Mouse (Mus musculus): Measurements from ENCODE around the gene Tatdn3. TPM values are rescaled to one million over a fixed set of nuclear protein-coding genes. Genes with fewer than 3 reads are reported as not detected.
A peak's percentile ranks its signal among the peaks of the same experiment; 100 is the strongest.

Gene Tatdn3
- polyA plus RNA-seq, 1 experiment = 23.8 TPM

DNA sequence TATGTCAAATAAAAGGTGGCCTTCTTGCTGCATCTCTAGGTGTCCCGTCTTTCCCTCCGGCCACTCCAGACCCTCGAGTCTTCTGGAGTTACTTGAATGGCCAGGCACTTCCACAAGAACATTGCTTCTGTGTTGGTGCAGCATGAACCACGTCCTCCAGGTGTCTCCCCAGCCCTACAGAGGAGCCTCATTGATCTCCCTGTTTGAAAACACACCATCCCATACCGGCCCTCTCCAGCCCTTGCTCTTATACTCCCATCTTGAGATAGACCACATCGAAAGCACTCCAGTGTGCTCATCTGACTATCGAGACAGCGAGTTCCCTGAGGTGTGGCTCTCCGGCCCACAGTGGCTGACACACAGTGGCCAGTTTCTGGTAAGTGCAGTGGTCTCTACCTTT is 32.3 kb upstream of the Tatdn3 start:
- no peak for DNase-seq (ENCODE audit: low read depth)
- peak; percentile 9; the same call in 1 of the 2 replicates for TF ChIP-seq CTCF (IDR thresholded peaks at IDR 0.05; ENCODE audit: borderline replicate concordance, extremely low read depth, insufficient read depth, insufficient read length)
- TF ChIP-seq POLR2A (IDR thresholded peaks at IDR 0.05; ENCODE audit: borderline replicate concordance, extremely low read depth, insufficient read depth, insufficient read length, poor library complexity, severe bottlenecking) = no peak

DNA sequence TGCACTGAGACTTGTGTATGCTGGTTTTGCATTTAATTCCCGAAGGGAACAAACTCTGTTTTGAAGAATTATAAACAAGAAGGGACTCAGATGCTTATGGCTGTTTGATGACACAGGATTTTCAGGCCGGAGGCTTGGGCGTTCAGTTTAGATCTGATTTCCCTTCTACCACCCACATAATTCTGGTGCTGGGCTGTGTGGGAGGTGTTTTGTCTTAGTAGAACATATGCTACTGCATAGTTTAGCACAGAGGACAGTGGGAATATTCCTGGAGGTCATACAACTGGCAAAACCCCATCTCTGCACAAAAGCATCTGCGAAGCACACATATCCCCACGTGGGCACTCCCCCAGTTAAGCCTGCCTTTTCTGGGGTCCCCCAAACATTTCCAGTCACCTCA is 30.8 kb upstream of the Tatdn3 start:
- DNase-seq (ENCODE audit: low read depth) = no peak
- no peak for TF ChIP-seq POLR2A (IDR thresholded peaks at IDR 0.05; ENCODE audit: borderline replicate concordance, extremely low read depth, insufficient read depth, insufficient read length, poor library complexity, severe bottlenecking)
- no peak for TF ChIP-seq CTCF (IDR thresholded peaks at IDR 0.05; ENCODE audit: borderline replicate concordance, extremely low read depth, insufficient read depth, insufficient read length)

- TF ChIP-seq CTCF (IDR thresholded peaks at IDR 0.05; ENCODE audit: borderline replicate concordance, extremely low read depth, insufficient read depth, insufficient read length) (no peak), POLR2A (IDR thresholded peaks at IDR 0.05; ENCODE audit: borderline replicate concordance, extremely low read depth, insufficient read depth, insufficient read length, poor library complexity, severe bottlenecking) (no peak)
- no peak for DNase-seq (ENCODE audit: low read depth)
Observed at GRCm38 (mm10) chr1:191092050-191092449, 29.3 kb upstream of the Tatdn3 start.

- no peak for TF ChIP-seq CTCF (IDR thresholded peaks at IDR 0.05; ENCODE audit: borderline replicate concordance, extremely low read depth, insufficient read depth, insufficient read length)
- TF ChIP-seq POLR2A (IDR thresholded peaks at IDR 0.05; ENCODE audit: borderline replicate concordance, extremely low read depth, insufficient read depth, insufficient read length, poor library complexity, severe bottlenecking) = no peak
- DNase-seq (ENCODE audit: low read depth) = no peak
Observed at GRCm38 (mm10) chr1:191089355-191089754, 26.6 kb upstream of the Tatdn3 start.

DNA sequence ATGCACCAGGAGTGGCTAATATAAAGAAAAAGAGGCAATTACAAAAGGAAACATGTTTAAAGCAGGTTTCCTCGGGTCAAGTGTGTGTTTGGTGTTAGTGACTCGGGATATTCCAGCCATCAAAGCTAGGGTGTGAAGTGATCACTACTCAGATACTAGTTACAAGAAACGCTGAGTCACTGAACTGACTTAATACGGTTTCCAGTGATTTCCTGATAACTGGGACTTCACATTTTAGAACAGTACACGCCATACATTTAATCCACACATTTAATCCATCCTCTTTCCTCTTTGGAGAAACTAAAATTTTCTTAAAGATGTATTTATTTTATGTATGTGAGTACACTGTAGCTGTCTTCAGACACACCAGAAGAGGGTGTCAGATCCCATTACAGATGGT is 25.2 kb upstream of the Tatdn3 start:
- TF ChIP-seq POLR2A (IDR thresholded peaks at IDR 0.05; ENCODE audit: borderline replicate concordance, extremely low read depth, insufficient read depth, insufficient read length, poor library complexity, severe bottlenecking) = no peak
- no peak for TF ChIP-seq CTCF (IDR thresholded peaks at IDR 0.05; ENCODE audit: borderline replicate concordance, extremely low read depth, insufficient read depth, insufficient read length)
- no peak for DNase-seq (ENCODE audit: low read depth)

- TF ChIP-seq CTCF (IDR thresholded peaks at IDR 0.05; ENCODE audit: borderline replicate concordance, extremely low read depth, insufficient read depth, insufficient read length) (no peak), POLR2A (IDR thresholded peaks at IDR 0.05; ENCODE audit: borderline replicate concordance, extremely low read depth, insufficient read depth, insufficient read length, poor library complexity, severe bottlenecking) (no peak)
- DNase-seq (ENCODE audit: low read depth) = no peak
Observed at GRCm38 (mm10) chr1:191086960-191087359, 24.2 kb upstream of the Tatdn3 start.

GRCm38 (mm10) chr1:191086304-191086878 is 23.7 kb upstream of the Tatdn3 start:
- no peak for DNase-seq (ENCODE audit: low read depth)
- TF ChIP-seq CTCF (IDR thresholded peaks at IDR 0.05; ENCODE audit: borderline replicate concordance, extremely low read depth, insufficient read depth, insufficient read length) (no peak), POLR2A (IDR thresholded peaks at IDR 0.05; ENCODE audit: borderline replicate concordance, extremely low read depth, insufficient read depth, insufficient read length, poor library complexity, severe bottlenecking) (no peak)

- TF ChIP-seq POLR2A (IDR thresholded peaks at IDR 0.05; ENCODE audit: borderline replicate concordance, extremely low read depth, insufficient read depth, insufficient read length, poor library complexity, severe bottlenecking) (no peak), CTCF (IDR thresholded peaks at IDR 0.05; ENCODE audit: borderline replicate concordance, extremely low read depth, insufficient read depth, insufficient read length) (no peak)
Observed at GRCm38 (mm10) chr1:191085597-191085996, 22.9 kb upstream of the Tatdn3 start.

GRCm38 (mm10) chr1:191084951-191085559 is 22.3 kb upstream of the Tatdn3 start:
- DNase-seq (ENCODE audit: low read depth) = peak; percentile 37
- TF ChIP-seq POLR2A (IDR thresholded peaks at IDR 0.05; ENCODE audit: borderline replicate concordance, extremely low read depth, insufficient read depth, insufficient read length, poor library complexity, severe bottlenecking) = no peak
- peak; percentile 68 for TF ChIP-seq CTCF (IDR thresholded peaks at IDR 0.05; ENCODE audit: borderline replicate concordance, extremely low read depth, insufficient read depth, insufficient read length)

More at GRCm38 (mm10) chr1:191085597-191085996, 22.9 kb upstream of the Tatdn3 start:
- DNase-seq (ENCODE audit: low read depth) = no peak

GRCm38 (mm10) chr1:191083230-191083629 is 20.5 kb upstream of the Tatdn3 start:
- no peak for DNase-seq (ENCODE audit: low read depth)
- no peak for TF ChIP-seq CTCF (IDR thresholded peaks at IDR 0.05; ENCODE audit: borderline replicate concordance, extremely low read depth, insufficient read depth, insufficient read length)
- TF ChIP-seq POLR2A (IDR thresholded peaks at IDR 0.05; ENCODE audit: borderline replicate concordance, extremely low read depth, insufficient read depth, insufficient read length, poor library complexity, severe bottlenecking) = no peak

DNA sequence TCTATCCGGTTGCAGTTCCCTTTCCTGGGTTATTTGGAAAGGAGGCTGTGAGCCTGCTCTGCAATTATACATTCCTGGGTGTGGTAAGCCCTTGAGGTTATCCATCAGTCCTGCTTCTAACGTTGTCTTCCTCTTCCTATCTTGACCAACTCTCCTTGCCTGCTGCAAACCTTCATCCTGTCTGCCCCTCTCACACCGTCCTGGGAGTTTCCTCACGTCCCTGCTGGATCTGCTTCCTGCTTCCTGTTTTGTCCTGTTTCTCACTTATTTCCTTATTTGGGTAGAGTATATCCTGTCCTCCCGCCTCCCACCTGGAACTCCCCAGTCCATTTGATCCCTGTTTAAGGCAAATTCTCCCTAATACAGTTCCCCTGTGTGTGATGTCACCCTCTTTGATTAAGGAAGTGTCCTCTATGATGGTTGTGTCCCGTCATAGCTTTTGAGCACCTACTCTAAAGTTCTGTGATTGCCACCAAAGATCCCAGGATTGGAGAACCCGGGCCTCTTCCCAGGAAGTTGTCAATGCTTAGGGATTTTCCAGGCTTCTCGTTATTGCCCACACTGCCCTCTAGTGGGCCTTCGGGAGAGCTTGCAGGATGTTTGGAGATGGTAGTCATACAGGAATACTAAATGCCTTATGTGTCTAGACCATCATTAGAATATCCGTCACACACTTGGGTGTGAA is 12.6 kb upstream of the Tatdn3 start:
- no peak for TF ChIP-seq POLR2A (IDR thresholded peaks at IDR 0.05; ENCODE audit: borderline replicate concordance, extremely low read depth, insufficient read depth, insufficient read length, poor library complexity, severe bottlenecking)
- TF ChIP-seq CTCF (IDR thresholded peaks at IDR 0.05; ENCODE audit: borderline replicate concordance, extremely low read depth, insufficient read depth, insufficient read length) = peak; percentile 81; the same call in 1 of the 2 replicates
- DNase-seq (ENCODE audit: low read depth) = peak; percentile 84

All from brain, embryonic 14.5 days (tissue).